Mouse (Mus musculus): Measurements from ENCODE around the gene Supt16.

DNA sequence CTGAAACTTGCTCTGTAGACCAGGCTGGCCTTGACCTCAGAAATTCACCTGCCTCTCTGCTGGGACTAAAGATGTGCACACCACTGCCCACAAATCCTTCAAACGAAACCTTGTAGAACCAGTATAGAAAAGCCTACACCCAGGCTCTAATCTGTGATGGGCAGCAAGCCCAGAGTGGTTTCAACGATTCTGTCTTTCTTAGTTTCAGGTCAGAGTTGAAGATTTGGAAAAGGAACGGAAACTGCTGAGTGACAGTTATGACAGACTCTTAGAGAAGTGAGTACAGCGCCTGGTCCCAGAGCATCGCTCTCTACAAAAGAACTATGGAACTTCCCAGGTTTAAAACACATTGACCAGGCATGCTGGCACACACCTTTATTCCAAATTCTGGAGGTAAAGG lies 63.6 kb downstream of the Supt16 start:
- TF ChIP-seq POLR2A (IDR thresholded peaks at IDR 0.05; ENCODE audit: extremely low read depth, insufficient read depth, low read length) (no peak), CTCF (IDR thresholded peaks at IDR 0.05; ENCODE audit: low read depth, low read length) (no peak)

Data from liver, adult 2 months (tissue).